Mouse (Mus musculus) T-helper 1 cell (primary cell): ENCODE data around the gene Gsg1.

ENCODE experiments used
- in situ Hi-C: fragments of 300-600 bp; cut with MboI, MseI; formaldehyde crosslinking; loops from one replicate; pipeline ENCODE4 v1.15.1; 2025; ENCODE audit warnings: high pct_unique_total_duplicates

The Gsg1 gene

DNA sequence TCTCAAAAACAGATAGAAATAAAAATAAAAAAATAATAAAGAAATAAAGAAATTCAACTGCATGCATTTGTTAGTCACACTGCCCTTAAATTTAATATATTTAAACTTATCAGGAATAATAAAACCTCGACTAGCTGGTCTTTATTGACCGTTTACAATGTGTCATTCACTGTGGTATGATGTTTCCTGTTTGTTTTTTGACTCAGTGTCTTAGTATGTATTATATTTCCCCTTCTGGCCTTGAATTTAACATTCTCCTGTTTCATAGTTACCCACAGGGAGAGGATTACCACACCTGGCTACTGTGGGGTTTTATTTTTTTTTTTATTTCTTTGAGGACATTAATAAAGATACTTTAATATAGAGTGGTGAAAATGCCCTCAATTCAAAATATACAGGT lies 8.4 kb upstream of the Gsg1 start:
- in situ Hi-C loops = no loop called here

DNA sequence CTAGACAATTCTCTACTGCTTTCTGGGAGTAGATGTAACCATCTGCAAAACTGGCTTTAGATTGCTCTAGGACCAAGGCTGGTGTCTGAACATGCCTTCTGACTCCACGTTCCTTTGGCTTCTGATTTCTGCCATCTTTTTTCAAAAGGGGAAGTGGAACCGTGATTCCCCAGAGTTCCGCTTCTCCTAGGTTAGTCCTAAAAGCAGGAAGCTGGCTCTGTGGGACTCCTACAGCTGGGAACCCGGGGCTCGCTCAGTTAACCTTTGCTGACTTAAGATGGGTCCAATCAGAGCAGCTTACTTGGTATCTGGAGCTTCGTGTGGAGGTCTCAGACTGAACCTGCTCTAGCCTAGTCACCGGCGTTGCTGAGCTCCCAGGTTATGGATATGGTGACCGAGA lies 7.0 kb upstream of the Gsg1 start:
- in situ Hi-C loops = no loop called here

DNA sequence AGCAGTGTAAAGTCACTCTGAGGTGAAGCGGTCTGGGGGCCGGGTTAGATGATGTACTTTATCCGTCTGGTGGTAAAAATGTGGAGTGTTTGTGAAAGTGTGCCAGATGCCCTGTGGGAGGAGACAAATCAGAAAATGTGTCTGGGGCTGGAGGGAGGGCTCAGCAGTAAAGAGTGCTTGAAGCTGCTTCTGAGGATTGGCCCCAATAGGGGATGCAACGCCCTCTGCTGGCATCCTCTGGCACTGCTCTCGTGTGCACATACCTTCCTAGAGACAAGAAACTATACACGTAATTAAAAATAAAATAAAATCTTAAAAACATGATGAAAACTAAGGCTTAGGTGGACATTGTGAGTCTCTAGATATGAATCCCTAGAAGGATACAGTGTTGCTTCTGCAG lies 6.3 kb upstream of the Gsg1 start:
- in situ Hi-C loops = no loop called here

DNA sequence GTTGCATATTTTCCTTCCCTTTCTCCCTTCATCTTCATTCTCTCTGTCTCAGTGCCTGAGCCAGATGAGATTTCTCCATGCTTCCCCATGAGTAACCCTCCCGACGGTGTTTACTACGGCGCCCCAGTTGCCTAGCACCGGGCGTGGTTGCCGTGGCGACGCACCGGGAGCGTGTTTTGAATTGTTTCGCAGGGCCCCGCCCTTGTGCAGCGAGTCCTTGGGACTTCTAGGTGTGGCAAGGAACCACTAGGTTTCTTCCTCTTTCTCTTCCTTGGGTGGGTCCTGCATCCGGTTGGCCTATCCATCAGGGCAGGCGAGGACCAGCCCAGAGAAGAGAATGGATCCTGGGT lies 1.4 kb downstream of the Gsg1 start:
- in situ Hi-C loops = loop anchor here (5.0 kb wide), 1 partner anchor 125 kb away; no protein-coding TSS in a partner anchor

DNA sequence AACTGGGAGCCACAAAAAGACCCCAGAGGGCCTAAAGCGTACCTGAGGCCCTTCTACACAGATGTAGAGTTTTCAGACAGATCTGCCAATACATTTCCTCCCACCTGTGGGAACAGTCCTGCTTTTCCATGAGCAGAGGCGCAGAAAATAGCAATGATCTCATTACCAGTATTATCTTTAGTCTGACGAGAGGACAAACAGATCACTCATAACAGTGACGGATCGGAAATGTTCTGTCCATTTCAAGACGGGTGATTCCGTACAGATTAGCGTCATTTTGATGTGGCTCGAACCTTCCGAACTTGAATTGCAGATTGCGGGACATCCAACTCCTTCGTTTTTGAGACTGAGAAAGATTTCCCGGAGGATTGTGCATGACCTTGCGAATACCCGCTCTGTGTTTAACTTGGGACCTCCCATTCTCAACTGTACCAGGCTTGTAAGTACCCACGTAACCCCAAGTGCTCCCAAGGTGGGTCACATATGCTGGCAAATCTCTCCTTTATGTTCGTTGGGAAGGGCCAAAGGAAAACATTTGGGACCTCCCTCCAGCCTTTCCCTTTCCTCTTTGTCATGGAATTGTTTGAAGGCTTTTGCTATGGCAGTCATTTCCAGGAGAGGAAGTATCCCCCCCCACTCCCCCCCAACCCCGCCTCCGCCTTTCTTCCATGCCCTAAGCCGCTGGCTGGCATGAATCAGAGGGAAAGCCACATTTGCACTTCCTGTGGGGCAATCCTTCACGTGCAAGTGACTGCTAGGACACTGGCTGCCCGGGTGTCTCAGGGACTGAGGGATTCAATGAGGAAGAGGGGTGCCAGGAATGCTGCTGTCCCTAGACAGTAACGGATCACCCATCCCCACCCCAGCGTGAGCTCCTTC lies 2.1 kb downstream of the Gsg1 start:
- in situ Hi-C loops = loop anchor here (5.0 kb wide), 1 partner anchor 125 kb away; no protein-coding TSS in a partner anchor

DNA sequence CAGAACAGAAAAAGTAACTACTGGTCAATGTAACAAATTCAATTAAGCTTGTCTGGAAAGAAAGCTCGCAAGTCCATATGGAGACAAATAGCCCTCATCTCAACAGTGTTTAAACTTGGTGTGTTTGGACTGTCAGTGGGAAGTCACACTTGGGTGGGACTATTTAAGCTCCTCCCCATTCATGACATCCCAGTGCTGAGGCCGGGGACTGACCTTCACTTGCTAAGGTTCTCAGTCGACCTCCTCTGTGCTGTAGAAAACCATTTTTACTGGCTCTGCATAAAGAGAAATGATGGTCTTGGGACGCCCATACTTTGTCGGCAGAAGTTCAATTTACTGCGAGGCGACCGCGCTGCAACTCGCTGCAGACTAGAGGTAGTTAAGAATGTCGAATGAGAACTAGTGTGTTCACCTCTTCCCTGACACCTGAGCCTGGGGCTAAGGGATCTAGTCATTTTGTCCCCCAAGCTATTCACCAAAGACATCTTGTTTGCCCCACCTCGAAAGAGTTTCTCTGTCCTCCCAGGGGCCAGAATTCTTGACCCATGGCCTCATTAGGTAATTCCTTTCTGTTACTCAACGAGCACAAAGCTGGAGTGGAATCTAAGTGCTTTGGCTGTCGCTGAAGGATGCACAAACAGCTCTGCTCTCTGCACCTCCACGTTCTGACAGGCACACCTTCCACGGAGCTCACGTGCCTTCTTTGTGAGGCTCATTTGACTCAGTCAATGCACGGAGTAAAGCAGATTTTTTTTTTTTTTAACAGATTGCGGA lies 3.0 kb downstream of the Gsg1 start:
- in situ Hi-C loops = loop anchor here (5.0 kb wide), 1 partner anchor 126 kb away; no protein-coding TSS in a partner anchor

DNA sequence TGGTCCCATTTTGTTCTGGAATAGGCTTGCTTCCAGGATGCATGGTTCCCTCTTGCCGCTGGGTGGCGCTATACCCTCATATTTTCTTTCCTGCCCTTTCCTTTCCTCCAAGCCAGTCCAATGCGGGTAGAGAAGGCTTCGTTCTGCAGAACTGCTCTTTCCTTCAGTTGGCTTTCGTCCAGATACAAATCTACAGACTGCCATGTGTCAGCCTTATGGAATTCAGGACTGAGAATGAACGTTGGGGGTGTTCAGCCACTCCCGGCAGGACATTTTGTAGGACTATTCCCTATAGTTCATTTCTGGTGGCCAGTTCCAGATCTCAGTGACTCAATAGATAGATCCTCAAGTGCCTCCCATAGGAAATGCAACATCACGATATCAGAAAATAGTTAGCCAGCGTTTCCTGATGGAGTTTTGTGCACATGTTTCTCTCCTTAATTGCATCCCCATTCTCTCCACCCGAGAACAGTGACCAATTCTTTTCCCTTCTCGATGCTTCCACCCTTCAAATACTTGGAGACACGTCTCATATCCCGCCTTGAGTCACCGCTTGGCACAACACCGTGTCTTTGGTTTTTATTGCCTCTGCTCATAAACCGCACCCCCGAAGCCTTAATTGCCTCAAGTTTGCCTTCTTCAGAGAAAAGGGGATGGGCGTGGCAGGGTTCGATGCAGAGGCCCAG lies 4.2 kb downstream of the Gsg1 start:
- in situ Hi-C loops = loop anchor here (5.0 kb wide), 1 partner anchor 127 kb away; no protein-coding TSS in a partner anchor

DNA sequence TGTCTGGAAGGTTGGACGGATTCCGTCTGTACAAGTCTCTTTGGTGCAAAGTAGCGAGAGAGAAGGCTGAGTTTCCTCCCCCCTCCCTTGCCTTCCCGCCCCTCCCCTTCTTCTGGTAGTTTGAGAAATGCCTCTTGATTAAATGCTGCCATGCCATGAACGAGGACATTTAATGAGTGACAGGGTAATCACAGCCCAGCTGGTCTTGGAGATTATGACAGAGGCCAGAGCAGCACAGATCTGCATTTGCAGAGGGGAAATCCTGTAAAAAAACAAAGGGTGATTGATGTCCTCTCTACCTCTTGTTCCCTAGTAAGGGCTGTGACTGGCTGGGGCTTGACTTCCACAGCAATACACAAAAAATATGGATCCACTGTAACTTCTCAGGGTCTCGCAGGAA lies 6.3 kb downstream of the Gsg1 start:
- in situ Hi-C loops = no loop called here

DNA sequence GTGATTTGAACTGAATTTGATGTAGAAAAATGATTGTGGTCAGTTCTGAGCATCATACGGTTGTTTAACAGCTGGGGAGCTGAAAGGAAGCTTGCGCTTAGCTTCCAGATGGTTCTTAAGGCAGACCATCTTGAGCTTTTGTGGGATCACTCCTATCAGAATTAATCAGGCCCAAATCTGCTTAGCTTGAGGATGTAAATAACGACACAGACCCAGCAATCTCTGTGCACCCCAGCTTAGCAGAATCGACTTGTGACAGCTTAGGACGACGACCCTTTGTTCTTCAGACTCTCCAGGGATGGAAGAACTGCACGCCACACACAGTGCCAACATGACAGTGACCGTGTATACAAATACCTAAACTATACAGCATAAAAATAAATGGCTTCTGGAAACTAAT lies 8.6 kb downstream of the Gsg1 start:
- in situ Hi-C loops = no loop called here

DNA sequence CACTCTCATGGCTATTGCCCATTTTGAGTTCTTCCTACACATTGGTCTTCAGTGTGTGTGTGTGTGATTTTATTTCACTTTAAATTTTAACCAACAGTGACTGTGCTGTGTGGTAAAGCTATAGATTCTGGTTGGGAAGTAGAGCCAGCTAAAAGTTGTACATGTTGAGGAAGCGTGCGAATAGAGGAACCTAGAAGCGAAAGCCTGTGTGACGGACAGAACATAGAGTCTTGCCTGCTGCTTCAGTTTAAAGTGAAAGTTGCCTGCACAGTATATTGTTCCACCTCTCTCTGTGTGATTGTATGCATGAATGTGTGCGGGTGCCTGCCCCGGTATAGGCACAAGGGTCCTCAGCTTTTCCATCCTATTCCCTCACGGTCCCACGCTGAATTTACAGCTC lies 13.8 kb downstream of the Gsg1 start:
- in situ Hi-C loops = no loop called here

DNA sequence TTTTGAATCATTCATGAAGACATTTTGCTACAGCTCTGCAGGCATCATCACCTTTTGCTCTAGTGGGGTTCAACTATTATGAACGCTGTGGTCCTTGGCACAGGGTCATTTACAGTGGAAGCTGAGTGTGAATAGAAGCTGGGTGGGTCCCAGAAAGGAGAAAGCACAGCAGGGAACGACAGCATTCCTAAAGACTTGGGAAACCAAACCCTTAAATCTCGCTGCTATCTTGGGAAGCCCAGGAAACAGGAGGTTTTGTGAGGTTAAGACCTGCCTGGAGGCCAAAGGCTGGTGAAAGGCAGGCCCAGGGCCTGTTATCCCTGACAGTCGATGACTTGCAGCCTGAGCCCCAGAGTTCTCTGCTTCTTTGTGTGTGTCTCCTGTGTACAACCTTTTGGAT lies 15.9 kb downstream of the Gsg1 start:
- in situ Hi-C loops = no loop called here

DNA sequence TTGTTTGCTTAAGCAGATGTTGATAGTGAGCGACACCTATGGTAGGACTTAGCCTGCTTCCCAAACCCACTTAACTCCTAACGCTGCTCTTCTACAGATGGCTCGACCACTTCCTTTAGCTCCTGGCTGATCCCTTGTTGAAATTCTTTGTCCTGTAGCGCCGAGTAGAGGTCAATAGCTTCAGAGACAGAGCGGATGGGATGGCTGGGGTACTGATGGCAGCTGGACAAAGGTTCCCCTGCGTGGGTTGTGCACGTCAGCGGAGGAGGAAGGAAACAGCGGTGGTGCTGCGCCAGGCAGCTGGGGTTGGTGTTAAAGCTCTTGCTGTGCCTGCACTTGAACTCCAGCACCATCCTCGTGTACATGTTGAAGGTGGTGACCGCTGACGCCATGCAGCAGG lies 16.8 kb downstream of the Gsg1 start:
- in situ Hi-C loops = no loop called here

DNA sequence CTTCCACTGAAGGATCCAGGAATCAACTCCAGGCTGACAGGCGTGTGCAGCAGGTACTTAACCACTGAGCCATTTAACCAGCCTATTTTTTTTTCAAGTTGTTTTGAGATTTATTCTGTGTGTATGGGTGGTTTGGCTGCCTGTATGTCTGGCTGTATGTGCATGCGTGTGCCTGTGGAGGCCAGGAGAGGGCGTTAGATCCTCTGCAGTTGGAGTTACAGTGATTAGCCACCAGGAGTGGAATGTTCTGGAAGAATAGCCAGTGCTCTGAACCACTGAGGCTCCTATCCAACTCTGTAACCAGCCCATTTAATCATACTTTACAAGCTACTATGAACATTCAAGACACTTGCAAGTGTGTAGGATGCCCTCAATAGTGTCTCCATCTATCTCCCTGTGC lies 17.6 kb downstream of the Gsg1 start:
- in situ Hi-C loops = no loop called here

DNA sequence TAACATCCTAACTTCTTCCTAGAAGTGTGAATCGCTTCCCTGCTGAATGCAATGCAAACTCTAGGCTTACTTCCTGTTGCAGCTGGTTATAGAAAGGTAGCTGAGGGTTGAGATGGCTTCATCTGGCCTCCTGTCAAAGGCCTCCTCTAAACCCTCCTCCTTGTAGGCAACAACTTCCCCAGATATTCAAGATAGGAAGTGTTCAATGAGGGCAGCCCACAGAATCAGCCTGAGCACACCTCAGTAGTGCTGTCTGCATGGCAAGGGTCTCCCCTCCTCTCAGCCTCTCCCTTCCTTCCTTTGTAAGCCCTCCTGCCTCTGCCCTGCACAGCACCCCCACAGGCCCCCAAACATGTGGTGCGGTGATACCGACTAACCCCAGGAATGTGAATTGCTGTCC lies 18.4 kb downstream of the Gsg1 start:
- in situ Hi-C loops = no loop called here

DNA sequence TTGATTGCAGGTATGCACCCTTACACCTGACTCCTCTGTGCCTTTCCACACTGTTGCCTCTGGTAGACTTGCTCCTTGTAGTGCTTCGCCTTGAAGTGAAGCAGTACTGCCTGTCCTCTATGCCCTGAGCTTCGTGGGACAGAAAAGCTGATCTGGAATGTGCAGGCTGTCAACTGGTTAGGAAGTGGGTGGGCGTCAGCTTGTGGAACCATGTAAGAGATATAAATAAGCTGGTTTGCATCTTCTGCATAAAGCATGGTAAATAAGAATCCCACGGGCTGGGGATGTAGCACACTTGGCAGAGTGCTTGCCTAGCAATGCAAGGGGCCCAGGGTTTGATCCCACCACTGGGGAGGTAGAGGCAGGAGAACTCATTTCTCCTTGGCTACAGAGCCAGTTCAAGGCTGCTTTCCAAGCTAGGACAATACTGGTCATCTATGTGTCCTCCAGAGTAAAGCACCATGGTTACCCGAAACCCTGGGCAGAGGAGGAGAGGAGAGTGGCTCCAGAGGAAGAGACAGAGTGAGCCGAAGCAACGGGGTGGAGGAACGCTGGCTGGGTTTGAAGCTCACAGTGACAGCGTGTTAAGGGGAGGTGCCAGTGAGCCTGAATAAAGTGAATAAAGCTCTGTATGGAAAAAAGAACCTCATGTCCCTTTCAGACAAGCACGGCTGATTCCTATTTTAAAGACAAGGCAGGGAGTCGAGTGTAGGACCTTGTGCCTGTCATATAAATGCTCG lies 21.5 kb downstream of the Gsg1 start:
- in situ Hi-C loops = no loop called here

DNA sequence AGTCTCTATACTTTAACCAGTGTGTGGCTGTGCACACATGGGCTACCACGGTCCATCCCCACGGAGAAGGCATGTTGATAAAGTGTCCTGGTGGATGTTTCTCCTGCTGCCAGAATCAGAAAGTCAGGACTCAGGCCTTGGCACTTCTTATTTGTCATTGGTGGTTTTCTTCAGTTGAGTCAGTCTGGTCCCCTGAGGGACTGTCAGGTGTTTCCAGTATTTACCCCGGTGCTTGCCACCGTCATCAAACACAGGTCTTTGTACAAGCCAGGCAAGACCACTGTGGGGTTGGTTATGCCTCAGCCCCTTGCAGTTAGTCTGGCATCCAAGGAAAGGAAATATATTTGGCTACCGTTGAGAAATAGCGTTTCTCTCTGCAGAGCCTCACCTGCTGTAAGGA lies 23.6 kb downstream of the Gsg1 start:
- in situ Hi-C loops = no loop called here

DNA sequence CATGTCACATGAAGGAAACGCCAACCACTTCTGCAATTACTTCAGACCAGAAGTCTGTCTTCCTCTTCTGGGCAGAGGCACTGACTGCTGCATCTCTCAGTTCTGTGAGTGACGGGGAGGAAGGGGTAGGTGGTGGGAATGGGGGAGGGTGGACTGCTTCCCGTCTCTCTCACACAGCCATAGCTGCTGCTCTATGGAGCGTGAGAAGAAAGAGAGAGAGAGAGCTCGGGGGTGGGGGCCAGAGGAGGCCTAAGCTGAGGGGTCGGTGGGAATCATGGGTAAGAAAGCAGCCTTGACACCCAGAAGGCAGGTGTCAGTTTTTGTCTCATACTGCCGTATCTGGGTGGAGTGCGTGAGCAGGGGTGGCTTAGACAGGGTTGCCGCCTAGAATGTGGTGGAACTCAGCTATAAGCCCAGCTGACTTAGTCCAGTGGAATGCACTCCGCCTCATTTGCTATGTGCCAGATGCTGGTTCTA lies 25.6 kb downstream of the Gsg1 start:
- in situ Hi-C loops = no loop called here

DNA sequence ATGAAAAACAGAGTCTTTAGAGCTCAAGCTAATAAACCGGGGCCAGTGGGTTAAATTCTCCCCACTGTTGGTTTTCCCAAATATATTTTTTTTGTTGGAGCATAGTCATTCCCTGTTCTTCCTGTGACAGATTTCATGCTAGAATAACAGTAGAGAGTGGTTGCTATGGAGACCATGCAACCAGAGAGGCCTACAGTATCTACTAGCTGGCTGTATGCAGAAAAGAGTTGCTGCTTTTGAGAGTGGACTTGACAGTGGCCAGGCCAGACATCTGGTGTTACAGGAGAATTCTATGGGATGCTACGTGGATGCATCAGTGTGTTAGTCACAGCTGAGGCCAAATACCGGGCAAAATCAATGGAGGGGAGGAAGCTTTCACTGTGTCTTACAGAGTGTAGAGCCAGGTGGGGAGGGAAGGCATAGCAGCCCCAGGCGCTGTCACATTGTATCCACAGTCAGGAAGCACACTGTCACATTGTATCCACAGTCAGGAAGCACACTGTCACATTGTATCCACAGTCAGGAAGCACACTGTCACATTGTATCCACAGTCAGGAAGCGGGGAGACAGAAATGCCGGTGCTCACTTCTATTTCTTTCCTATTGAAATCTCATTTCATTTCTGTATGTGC lies 30.2 kb downstream of the Gsg1 start:
- in situ Hi-C loops = no loop called here

DNA sequence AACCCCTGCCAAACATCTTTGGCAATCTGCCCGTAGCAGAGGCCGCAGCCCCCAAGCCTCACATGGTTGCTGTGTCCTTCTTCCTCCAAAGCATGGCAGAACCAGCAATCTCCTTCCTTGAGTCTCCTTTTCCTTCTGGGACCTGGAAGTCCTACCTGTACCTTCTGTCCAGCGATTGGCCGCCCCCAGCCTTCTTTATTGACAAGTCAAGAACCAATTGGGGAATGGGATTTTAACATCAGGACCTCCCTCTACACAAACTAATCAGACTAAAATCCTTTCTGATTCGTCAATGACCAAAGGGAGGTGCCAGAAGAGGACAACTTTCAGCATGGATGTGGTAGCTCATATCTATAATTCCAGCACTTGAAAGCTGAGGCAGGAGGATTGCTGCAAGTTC lies 34.2 kb downstream of the Gsg1 start:
- in situ Hi-C loops = no loop called here

DNA sequence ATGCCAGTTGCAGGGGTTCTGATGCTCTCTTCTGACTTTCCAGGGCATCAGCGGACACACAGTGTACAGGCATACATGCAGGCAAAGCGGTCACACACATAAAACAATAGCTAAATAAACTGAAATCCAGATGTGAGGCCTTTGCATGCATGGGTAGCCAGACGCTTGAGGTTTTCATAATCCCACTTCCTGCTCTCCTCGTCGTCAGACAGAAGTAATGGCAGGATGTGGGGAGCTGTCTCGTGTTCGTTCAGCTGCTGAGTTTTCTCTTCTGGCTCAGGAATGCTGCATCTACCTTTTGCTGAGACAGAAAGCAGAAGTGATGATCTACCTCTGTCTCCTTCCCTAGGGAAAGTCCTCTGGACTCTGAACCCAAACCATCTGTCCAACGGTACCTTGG lies 35.8 kb downstream of the Gsg1 start:
- in situ Hi-C loops = no loop called here

DNA sequence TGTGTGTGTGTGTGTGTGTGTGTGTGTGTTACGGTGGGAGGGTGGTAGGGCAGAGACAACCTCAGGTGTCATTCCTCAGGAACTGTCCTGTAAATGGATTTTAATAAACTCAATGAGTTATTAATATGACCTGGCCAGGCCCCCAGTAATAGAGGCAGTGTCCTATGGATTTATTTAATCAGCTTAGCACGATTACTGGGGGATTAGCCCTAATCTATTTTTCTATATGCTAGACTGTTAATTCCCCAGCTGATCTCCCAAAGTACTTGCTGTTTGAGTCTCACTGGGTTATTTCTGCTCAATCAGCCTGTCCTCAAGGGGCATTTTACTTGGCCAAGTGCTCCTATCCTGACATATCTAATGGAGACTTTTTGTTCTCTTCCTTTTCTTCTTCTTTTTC lies 41.5 kb downstream of the Gsg1 start:
- in situ Hi-C loops = no loop called here
